Mouse (Mus musculus) lung, postnatal 36 days (tissue): ENCODE results near the gene Olfr1173.

Experiments
- DNase-seq: peaks from one replicate; pipeline ENCODE4 v3.0.0; 2022; ENCODE audit warnings: mixed read lengths

Olfr1173 gene

GRCm38 (mm10) chr2:88279775-88280174, at the start of gene Olfr1173:
Gene Olfr1173 (minus strand): TSS chr2:88279875.
- no peak for DNase-seq

- no peak for DNase-seq
These were observed 47.4 kb upstream of the Olfr1173 start, which contains the start of gene Olfr1175-ps for GRCm38 (mm10) chr2:88327115-88327514. Gene Olfr1175-ps (minus strand): TSS chr2:88327215.

- DNase-seq, result no peak
These were observed 35.4 kb upstream of the Olfr1173 start, which contains the start of gene Olfr1174-ps for GRCm38 (mm10) chr2:88315035-88315434. Gene Olfr1174-ps (minus strand): TSS chr2:88315135.

GRCm38 (mm10) chr2:88228234-88228633, 51.4 kb downstream of the Olfr1173 start, which contains the start of gene Olfr1170:
Gene Olfr1170 (minus strand): TSS chr2:88228334.
- no peak for DNase-seq
